9 mouse cellular contexts compared by ENCODE assay signal in the genomic region with DNA sequence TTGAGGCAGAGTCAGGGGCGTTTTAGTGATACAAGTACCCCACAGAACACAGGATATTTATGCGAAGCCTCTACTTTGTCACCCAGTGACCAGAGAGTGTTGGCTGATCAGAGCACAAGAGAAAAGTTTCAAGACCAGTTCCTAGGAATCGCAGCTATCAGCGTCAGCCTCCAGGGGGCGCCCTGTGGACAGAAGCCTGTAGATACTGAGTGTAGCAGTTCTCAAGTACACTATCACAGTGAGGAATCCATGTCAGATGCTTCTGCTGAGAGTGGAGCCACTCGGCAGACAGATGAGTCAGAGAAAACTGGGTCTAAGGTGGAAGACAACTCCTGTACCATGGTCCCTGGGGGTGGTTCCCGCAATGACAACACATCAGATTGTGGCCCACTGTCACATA.
DNase-seq lines count a peak whose midpoint lies in the region; ATAC-seq and TF ChIP-seq lines count a peak whose summit lies in the region.
"Had no signal": no experiment of that assay in that cellular context is flagged by ENCODE, and none has a peak within 500 bp of the region (broad histone marks: within the 10 kb centered on the region; RNA-seq: fewer than 3 reads in every experiment).

No protein-coding gene starts in this region.

- 73% methylated on average over 7 of the region's 7 CpGs for WGBS in kidney, adult 2 months
- 76% methylated on average over 7 of the region's 7 CpGs for WGBS in kidney, embryonic 16.5 days

- no peak overlapping the region for H3K27ac ChIP-seq in kidney, adult 2 months (ENCODE audit: insufficient read depth, low read depth, low read length)
- H3K27ac ChIP-seq in kidney, embryonic 16.5 days (ENCODE audit: low read length), result no peak overlapping the region
- H3K27ac ChIP-seq: macrophage had no signal

- no peaks in the 10 kb centered on the region for H3K9me3 ChIP-seq in kidney, embryonic 16.5 days (ENCODE audit: low read length)
- no peaks in the 10 kb centered on the region for H3K9me3 ChIP-seq in G1E (replicated peaks)

- H3K4me3 ChIP-seq in kidney, adult 2 months (ENCODE audit: insufficient read depth, low read depth, low read length), result no peak overlapping the region
- H3K4me3 ChIP-seq in kidney, embryonic 16.5 days (ENCODE audit: low read length), result no peak overlapping the region
- H3K4me3 ChIP-seq in G1E (ENCODE audit: low read depth, low read length), result no peak overlapping the region

- TF ChIP-seq CTCF in kidney, adult 2 months (conservative IDR thresholded peaks at IDR 0.05; ENCODE audit: insufficient read depth, insufficient read length, low read depth, low read length), result peak; percentile 53; the same call in 1 of the 2 replicates
- peak; percentile 73 for TF ChIP-seq CTCF in G1E (IDR thresholded peaks at IDR 0.05; ENCODE audit: low read depth, low read length)

- no peak overlapping the region for H3K4me2 ChIP-seq in kidney, embryonic 16.5 days (replicated peaks; ENCODE audit: low read depth, low read length)

- no peak for ATAC-seq in kidney, embryonic 16.5 days (ENCODE audit: low FRiP score, low TSS enrichment)
- ATAC-seq in G1E (ENCODE audit: extremely low read depth, insufficient number of reproducible peaks, low FRiP score, poor library complexity, severe bottlenecking), result no peak
- ATAC-seq in megakaryocyte, adult 5-6 weeks (ENCODE audit: poor library complexity, severe bottlenecking), result no peak

- H3K4me1 ChIP-seq in kidney, adult 2 months (ENCODE audit: control insufficient read depth, insufficient read depth, low read length), result no peaks in the 10 kb centered on the region
- H3K4me1 ChIP-seq in kidney, embryonic 16.5 days (ENCODE audit: insufficient read depth, low read length), result no peaks in the 10 kb centered on the region
- no peaks in the 10 kb centered on the region for H3K4me1 ChIP-seq in G1E (ENCODE audit: insufficient read depth, low read depth, low read length)

- no peak for TF ChIP-seq POLR2A in kidney, adult 2 months (IDR thresholded peaks at IDR 0.05; ENCODE audit: low read depth, low read length)

- DNase-seq in kidney, adult 2 months, result peak; percentile 32
- no peak for DNase-seq in G1E (ENCODE audit: low spot score)
- DNase-seq in c-Kit-positive CD71-negative TER-119-negative erythroid progenitor cells, embryonic 14.5 days (ENCODE audit: low read depth), result peak; percentile 26
- DNase-seq in gastrocnemius, postnatal 10 days, result peak; percentile 63
- DNase-seq in left cerebral cortex, adult 18-20 months (ENCODE audit: low spot score in 2 of 2), result peak; percentile 64 to 71
- peak; percentile 44 for DNase-seq in naive thymus-derived CD4-positive, alpha-beta T cell, adult 2 months (ENCODE audit: low read depth)

- H3K27me3 ChIP-seq in kidney, adult 2 months (replicated peaks; ENCODE audit: control insufficient read depth, insufficient read depth, low read length), result no peaks in the 10 kb centered on the region
- no peaks in the 10 kb centered on the region for H3K27me3 ChIP-seq in kidney, embryonic 16.5 days (ENCODE audit: insufficient read depth, low read length)
- peaks cover 2% of the 10 kb centered on the region; the same call in 1 of the 2 replicates for H3K27me3 ChIP-seq in G1E (ENCODE audit: insufficient read depth, low read length)

- peaks cover 2% of the 10 kb centered on the region for H3K36me3 ChIP-seq in kidney, adult 2 months (ENCODE audit: control insufficient read depth, insufficient read depth, low read length)
- peaks cover 21% of the 10 kb centered on the region; the same call in 1 of the 2 replicates for H3K36me3 ChIP-seq in kidney, embryonic 16.5 days (ENCODE audit: insufficient read depth, low read length)
- H3K36me3 ChIP-seq in G1E (replicated peaks), result no peaks in the 10 kb centered on the region

- no peak overlapping the region for H3K9ac ChIP-seq in kidney, embryonic 16.5 days (replicated peaks; ENCODE audit: low read length)
